Mouse (Mus musculus) hindbrain, postnatal 0 days (tissue): ENCODE results near the gene Hist1h2ad. TPM values are rescaled to one million over a fixed set of nuclear protein-coding genes. Genes with fewer than 3 reads are reported as not detected.
"Not testable (repeated sequence)": the region's sequence is repeated elsewhere in the genome, so short reads cannot be mapped to it uniquely, and the experiment has no call there.

Source experiments
- ATAC-seq: fragments of 200-750 bp; cut with Nextera tagmentation; 2 replicates; pipeline ENCODE4 v1.8.0; 2017; ENCODE audit warnings: mild to moderate bottlenecking, moderate TSS enrichment, moderate library complexity
- DNase-seq: peaks from one replicate; pipeline ENCODE4 v3.0.0-alpha.2; 2015; ENCODE audit warnings: low spot score
- H3K27ac ChIP-seq: fragments of 300-500 bp; sonication (generic); 2 replicates; pipeline ENCODE4 v1.5.1; 2014; ENCODE audit warnings: mild to moderate bottlenecking
- H3K27me3 ChIP-seq: fragments of 300-500 bp; sonication (generic); 2 replicates; pipeline ENCODE4 v1.6.1; 2014; ENCODE audit warnings: low read length, mixed read lengths; ENCODE audit not compliant: insufficient read depth
- H3K36me3 ChIP-seq: fragments of 300-500 bp; sonication (generic); 2 replicates; pipeline ENCODE4 v1.6.1; 2014; ENCODE audit warnings: low read length, mixed read lengths; ENCODE audit not compliant: insufficient read depth
- H3K4me1 ChIP-seq: fragments of 300-500 bp; sonication (generic); 2 replicates; pipeline ENCODE4 v1.6.1; 2014; ENCODE audit warnings: antibody characterized with exemption, low read length, mixed read lengths; ENCODE audit not compliant: insufficient read depth
- H3K4me2 ChIP-seq: fragments of 300-500 bp; sonication (generic); 2 replicates; pipeline ENCODE4 v1.6.1; 2014; ENCODE audit warnings: low read depth, mild to moderate bottlenecking, low read length, moderate library complexity, mixed read lengths
- H3K4me3 ChIP-seq: fragments of 300-500 bp; sonication (generic); 2 replicates; pipeline ENCODE4 v1.5.1; 2014; ENCODE audit warnings: low read length
- H3K9ac ChIP-seq: fragments of 300-500 bp; sonication (generic); replicated peaks from 2 replicates; pipeline ENCODE4 v1.6.1; 2014; ENCODE audit warnings: mild to moderate bottlenecking, low read length, moderate library complexity, mixed read lengths
- H3K9me3 ChIP-seq: fragments of 300-500 bp; sonication (generic); 2 replicates; pipeline ENCODE4 v1.6.1; 2016; ENCODE audit warnings: low read length, mixed read lengths
- CTCF ChIP-seq: IDR thresholded peaks from 2 replicates; pipeline ENCODE4 v1.5.1; 2016; ENCODE audit warnings: antibody characterized with exemption, control low read depth, low read depth
- WGBS: fragments of 180-500 bp; shearing (Covaris S2); extraction: QIAGEN DNeasy Blood & Tissue Kit; methylation state at CpG from one replicate; pipeline ENCODE4 v1.1.7; 2014; 5-methylcytosine and 5-hydroxymethylcytosine counted together
- polyA plus RNA-seq: library from polyadenylated mRNA; unstranded; fragments of >200 nt; fragmentation: Nextera tagmentation; extraction: Ambion mirVana; gene quantifications from 2 replicates; pipeline ENCODE4 v1.2.1, GENCODE M21; 2015
- total RNA-seq: library from RNA; depleted of rRNA; stranded (reverse); fragments of >200 nt; gene quantifications from 2 replicates; pipeline ENCODE4 v1.2.3, GENCODE M21; 2014

Hist1h2ad gene
- total and polyA plus RNA-seq, 2 experiments from 2014 or later, result 636 TPM; not detected in 1

- WGBS, result 22% methylated on average over 7 of the region's 7 CpGs
- TF ChIP-seq CTCF, result no peak
- Histone ChIP-seq H3K9ac (no peak overlapping the region), H3K27me3 (no peaks in the 10 kb centered on the region), H3K27ac (no peak overlapping the region), H3K4me2 (peak overlapping the region; percentile 61), H3K4me1 (peaks cover 7% of the 10 kb centered on the region; the same call in 1 of the 2 replicates), H3K4me3 (peak overlapping the region; percentile 49), H3K36me3 (no peaks in the 10 kb centered on the region), H3K9me3 (no peaks in the 10 kb centered on the region)
- ATAC-seq (no peak), DNase-seq (no peak)
Observed at GRCm38 (mm10) chr13:23536076-23536822, 37.9 kb upstream of the Hist1h2ad start.

GRCm38 (mm10) chr13:23537006-23537710, 37.0 kb upstream of the Hist1h2ad start:
- Histone ChIP-seq H3K27me3 (no peaks in the 10 kb centered on the region), H3K9ac (no peak overlapping the region), H3K4me2 (peak overlapping the region; percentile 61; the same call in 1 of the 2 replicates), H3K27ac (no peak overlapping the region), H3K4me1 (peaks cover 7% of the 10 kb centered on the region; the same call in 1 of the 2 replicates), H3K36me3 (no peaks in the 10 kb centered on the region), H3K4me3 (no peak overlapping the region), H3K9me3 (no peaks in the 10 kb centered on the region)
- no peak for TF ChIP-seq CTCF
- 74% methylated on average over 3 of the region's 3 CpGs for WGBS
- no peak for ATAC-seq
- no peak for DNase-seq

GRCm38 (mm10) chr13:23538249-23538648, 35.9 kb upstream of the Hist1h2ad start:
- no peaks in the 10 kb centered on the region for H3K27me3 ChIP-seq
- no peaks in the 10 kb centered on the region for H3K9me3 ChIP-seq
- TF ChIP-seq CTCF, result no peak
- ATAC-seq (no peak), DNase-seq (no peak)
- H3K4me1 ChIP-seq, result peaks cover 7% of the 10 kb centered on the region; the same call in 1 of the 2 replicates
- H3K4me2 ChIP-seq, result no peak overlapping the region
- H3K9ac ChIP-seq, result no peak overlapping the region
- no peak overlapping the region for H3K27ac ChIP-seq
- no peak overlapping the region for H3K4me3 ChIP-seq
- H3K36me3 ChIP-seq, result no peaks in the 10 kb centered on the region
- WGBS, result 73% methylated on average over 5 of the region's 5 CpGs

GRCm38 (mm10) chr13:23539821-23540220, 34.4 kb upstream of the Hist1h2ad start:
- WGBS, result 87% methylated on average over 1 of the region's 1 CpGs
- not testable (repeated sequence) for H3K9me3 ChIP-seq, H3K4me2 ChIP-seq, H3K4me3 ChIP-seq, H3K27ac ChIP-seq, H3K27me3 ChIP-seq, H3K36me3 ChIP-seq, H3K4me1 ChIP-seq, ATAC-seq, H3K9ac ChIP-seq, DNase-seq

GRCm38 (mm10) chr13:23541497-23541896, 32.7 kb upstream of the Hist1h2ad start:
- ATAC-seq, result no peak
- Histone ChIP-seq H3K4me1 (no peaks in the 10 kb centered on the region), H3K27me3 (no peaks in the 10 kb centered on the region), H3K4me3 (no peak overlapping the region), H3K9ac (no peak overlapping the region), H3K4me2 (no peak overlapping the region), H3K9me3 (no peaks in the 10 kb centered on the region), H3K27ac (no peak overlapping the region), H3K36me3 (no peaks in the 10 kb centered on the region)
- no peak for DNase-seq
- 81% methylated on average over 3 of the region's 3 CpGs for WGBS
- TF ChIP-seq CTCF, result no peak

GRCm38 (mm10) chr13:23542225-23542980, 31.8 kb upstream of the Hist1h2ad start:
- peak overlapping the region; percentile 21; the same call in 1 of the 2 replicates for H3K9ac ChIP-seq
- not testable (repeated sequence) for H3K36me3 ChIP-seq, H3K4me1 ChIP-seq, DNase-seq, ATAC-seq, H3K9me3 ChIP-seq, H3K27me3 ChIP-seq
- H3K4me3 ChIP-seq, result peak overlapping the region; percentile 47
- peak overlapping the region; percentile 79 for H3K4me2 ChIP-seq
- peak overlapping the region; percentile 67; the same call in 1 of the 2 replicates for H3K27ac ChIP-seq
- WGBS, result 3% methylated on average over 3 of the region's 3 CpGs

- ATAC-seq, result peak; percentile 88
- WGBS, result under 1% methylated on average over 35 of the region's 42 CpGs
Observed at GRCm38 (mm10) chr13:23542999-23543607, 31.1 kb upstream of the Hist1h2ad start, which contains the start of gene Hist1h2bh. Hist1h2bh (minus strand) TSS chr13:23543392.

More at GRCm38 (mm10) chr13:23542999-23543607, 31.1 kb upstream of the Hist1h2ad start, which contains the start of gene Hist1h2bh:
- H3K4me3 ChIP-seq, result peak within 1 kb of the TSS; percentile 47
- peak within 1 kb of the TSS; percentile 88 for H3K27ac ChIP-seq
- peak within 1 kb of the TSS; percentile 79 for H3K4me2 ChIP-seq
- peak within 1 kb of the TSS; percentile 21; the same call in 1 of the 2 replicates for H3K9ac ChIP-seq
- not testable (repeated sequence) for H3K36me3 ChIP-seq, H3K4me1 ChIP-seq, H3K27me3 ChIP-seq, H3K9me3 ChIP-seq
- DNase-seq, result peak; percentile 91
